Mouse (Mus musculus) adrenal gland, postnatal 14 days (tissue): ENCODE measurements around the gene Plce1. TPM values are rescaled to one million over a fixed set of nuclear protein-coding genes. Genes with fewer than 3 reads are reported as not detected.

ENCODE experiments used
- DNase-seq: peaks from one replicate; pipeline ENCODE4 v3.0.0; 2021; ENCODE audit warnings: mixed read lengths
- total RNA-seq: library from RNA; stranded (reverse); gene quantifications from 2 replicates; pipeline ENCODE4 v1.2.3, GENCODE M21; 2021

The Plce1 gene
- total RNA-seq, 1 experiment from 2014 or later = 8.9 TPM

DNA sequence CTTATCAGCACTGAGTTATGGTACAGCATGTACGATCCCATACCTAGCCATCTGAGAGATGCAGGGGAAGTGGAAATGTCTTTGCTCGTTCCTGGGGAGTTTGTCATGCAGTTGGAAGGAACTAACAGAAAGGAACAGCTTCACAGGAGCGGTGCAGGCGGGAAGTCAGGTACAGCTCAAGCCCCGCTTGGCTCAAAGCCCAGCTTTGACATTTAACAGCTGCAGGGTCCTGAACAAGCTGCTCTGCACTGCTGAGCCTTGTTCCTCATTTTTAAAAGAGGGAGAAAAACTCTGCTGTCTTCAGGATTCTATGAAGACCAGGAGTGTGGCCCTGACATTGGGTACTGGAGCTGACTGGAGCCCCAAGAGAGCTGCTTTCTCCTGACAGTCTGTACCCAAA lies 106.7 kb downstream of the Plce1 start:
- no peak for DNase-seq

DNA sequence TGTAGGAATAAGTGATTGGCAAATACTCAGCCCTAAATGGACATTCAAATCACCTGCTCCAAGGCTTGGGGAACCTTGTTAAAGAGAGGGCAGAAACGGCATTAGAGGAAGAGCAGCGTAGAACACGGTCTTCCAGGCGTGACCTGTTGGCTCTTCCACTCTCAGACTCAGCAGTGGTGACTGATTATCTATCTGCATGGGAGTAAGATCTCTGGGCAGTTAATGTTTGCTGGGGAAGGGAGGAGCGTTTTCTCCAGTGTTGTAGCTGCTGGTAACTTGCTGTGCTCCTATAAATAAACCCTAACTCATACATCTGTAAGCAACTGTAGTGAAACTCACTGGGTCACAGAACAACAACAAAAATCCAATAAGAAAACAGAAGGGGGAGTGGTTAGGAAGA lies 108.6 kb downstream of the Plce1 start:
- DNase-seq = no peak

DNA sequence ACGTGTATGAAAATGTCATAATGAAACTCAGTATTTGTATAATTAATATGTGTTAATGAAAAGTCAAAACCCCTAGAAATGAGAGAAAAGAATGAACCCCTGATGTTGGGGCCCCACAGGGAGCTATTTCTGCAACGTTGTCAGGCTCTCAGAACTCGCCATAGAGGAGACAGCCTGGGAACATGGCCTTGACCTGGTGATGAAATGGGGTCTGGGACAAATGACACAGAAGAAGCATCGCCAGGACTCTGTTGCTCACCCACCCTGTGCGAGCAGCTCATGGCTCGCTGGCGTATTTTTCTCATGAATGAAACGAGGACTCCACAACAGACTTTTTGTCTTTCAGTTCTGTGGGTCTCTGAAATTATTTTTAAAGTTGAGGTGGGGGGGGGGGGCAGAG lies 109.0 kb downstream of the Plce1 start:
- DNase-seq = peak; percentile 60

DNA sequence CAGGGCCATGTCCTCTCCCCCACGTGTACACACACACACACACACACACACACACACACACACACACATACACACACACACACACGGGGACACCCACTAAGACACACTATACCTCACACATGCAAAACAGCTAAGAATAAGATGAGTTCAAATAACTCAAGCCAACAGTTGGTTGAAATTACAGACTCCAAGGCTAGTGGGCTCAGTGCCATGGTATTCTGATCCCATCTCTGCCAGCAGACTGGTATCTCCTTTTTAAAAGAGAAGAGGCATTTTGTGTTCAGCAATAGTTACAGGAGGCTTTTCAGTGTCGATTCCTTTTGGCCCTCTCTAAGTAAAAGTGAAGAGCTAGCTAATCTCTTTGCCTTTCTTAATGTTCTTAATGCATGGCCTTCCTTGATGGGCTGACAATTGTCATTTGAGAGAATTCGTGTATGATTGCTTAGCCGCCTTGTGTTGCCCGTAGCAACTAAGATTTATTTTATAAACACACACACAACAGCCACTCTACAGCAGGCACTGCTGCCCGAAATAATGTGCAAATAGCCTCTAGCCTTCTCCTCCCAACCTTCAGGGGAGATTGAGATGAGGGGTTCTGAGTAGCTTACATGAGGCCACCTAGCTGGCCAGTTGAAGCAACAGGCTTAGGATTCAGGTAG lies 111.8 kb downstream of the Plce1 start:
- DNase-seq = peak; percentile 72

DNA sequence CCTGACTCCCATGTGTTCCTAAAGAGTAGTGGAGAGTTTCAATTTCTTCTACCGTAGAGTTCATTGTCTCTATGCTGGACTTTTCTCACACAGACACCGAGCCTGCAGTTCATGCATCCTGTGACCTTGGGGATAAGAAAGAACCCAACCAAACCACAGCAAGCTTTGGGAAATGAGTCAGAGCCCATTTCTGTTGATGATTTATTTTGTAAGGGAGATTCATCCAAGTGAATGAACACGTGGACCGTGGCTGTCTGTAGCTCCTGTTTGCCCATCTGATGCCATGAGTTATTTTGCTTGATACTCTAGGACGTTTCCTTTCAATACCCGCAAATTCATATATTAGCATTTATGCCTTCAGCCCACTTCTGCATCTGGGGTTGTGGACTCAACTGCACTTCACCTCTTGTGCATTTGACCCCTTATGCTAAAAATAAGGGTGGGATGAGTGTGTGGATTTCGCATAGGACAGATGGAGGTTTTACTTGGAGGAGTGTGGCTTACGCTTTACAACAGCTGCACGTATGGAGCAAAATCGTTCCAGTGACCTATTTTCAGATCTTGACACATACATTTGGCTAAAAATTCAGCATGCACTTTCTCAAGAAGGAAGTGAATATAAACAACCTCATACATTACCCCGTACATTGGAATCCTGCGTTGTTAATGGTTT lies 112.5 kb downstream of the Plce1 start:
- DNase-seq = peak; percentile 44

DNA sequence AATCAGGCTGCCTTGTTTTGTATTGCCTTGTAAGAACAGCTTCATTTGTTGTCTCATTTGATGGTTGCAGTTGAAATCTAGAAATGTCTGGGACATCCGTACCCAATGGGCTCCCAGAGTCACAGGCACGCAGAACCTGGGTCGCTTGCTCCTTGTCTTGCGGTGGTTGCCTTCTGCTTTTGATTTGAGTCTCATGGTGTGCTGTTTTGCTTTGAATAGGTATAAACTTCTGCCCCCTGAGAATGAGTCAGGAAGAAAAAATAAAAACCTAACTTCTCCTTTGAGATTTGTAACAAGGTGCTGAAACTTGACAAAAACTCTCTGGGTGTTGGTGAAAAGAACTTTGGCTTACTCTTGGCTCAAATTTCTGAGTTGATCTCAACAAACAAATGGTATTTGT lies 115.2 kb downstream of the Plce1 start:
- no peak for DNase-seq

DNA sequence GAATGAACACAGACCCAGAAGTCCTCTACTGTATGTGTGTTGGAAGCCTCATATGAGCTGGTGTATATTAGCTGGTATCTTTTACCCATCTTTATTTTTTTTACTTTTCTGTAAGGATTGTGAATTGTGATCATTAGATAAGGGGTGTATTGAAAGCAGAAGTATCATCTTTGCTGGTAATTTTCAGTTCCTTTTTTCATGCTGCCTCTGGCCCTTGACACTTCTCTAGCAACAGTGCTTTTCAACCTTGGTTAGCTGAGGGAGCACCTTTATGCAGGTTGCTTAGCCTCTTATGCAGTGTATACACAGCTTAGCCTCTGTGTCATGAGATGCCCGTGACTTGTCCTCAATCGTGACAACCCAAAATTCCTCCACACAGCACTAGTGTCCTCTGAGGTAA lies 116.5 kb downstream of the Plce1 start:
- no peak for DNase-seq

DNA sequence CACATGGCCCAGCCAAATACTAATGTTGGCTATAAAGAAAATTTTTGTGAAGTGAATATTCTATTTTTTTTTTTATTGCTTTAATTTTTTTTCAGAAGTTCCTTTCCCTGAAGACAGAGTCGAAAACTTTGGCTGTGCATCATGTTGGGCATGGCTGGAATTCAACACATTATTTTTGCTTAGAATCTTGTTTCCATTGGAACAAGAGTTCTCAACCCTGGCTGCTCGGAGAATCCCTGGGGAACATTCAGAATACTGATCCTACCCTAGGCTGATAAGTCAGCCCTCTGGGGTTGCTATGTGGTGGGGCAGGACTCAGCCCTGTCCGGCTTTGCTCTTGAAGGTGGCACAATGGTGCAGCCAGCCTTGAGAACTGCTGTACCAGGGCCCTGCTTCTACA lies 118.1 kb downstream of the Plce1 start:
- DNase-seq = peak; percentile 16

DNA sequence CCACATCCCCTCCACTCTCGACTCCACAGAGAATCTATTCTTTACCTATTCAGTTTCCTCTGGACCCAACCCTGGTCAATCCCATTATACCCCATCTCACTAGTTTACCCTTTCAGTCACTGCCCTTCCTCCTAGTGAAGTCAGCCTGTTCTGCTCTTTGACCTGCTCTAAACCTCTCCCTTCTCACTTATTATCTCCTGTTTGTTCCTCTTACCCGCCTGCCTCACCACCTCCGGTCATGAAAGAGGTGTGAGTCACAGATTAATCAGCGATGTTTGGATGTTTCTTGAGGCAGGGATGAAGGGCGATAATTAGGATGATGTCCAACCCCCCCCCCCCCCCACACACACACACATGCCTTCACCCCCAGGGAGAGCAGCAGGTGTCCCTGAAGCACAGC lies 120.2 kb downstream of the Plce1 start:
- no peak for DNase-seq

DNA sequence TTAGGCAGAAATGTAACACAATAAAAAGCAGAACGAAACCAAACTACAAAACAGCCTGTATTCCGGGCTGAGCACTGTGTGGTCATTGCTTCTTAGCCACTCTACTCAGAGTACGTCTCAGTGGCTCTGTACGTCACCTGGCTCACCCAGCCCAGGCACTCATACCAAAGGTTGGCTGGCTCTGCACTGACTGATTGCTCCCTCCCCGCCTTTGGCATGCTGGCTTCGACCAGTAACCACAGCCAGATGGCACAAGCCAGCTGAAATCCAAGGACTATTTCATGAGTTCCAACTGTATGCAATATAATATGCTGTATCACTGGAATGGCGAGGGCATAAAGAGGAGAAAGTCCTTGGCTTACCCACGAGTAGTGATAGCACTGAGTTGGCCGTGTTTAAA lies 121.9 kb downstream of the Plce1 start:
- peak; percentile 70 for DNase-seq

DNA sequence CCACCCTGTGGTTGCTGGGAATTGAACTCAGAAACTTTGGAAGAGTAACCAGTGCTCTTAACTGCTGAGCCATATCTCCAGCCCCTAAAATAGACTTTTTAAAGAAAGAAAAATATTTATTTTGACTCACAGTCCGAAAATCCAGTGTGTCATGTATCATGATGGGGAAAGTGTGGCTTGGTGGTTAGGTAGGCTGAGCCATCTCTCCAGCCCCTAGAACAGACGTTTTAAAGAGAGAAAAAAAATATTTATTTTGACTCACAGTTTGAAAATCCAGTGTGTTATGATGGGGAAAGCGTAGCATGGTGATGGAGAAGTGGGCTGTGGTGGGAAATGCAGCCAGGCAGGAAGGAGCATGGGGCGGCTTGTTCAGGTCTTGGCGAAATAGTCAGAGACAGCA lies 126.3 kb downstream of the Plce1 start:
- DNase-seq = no peak

DNA sequence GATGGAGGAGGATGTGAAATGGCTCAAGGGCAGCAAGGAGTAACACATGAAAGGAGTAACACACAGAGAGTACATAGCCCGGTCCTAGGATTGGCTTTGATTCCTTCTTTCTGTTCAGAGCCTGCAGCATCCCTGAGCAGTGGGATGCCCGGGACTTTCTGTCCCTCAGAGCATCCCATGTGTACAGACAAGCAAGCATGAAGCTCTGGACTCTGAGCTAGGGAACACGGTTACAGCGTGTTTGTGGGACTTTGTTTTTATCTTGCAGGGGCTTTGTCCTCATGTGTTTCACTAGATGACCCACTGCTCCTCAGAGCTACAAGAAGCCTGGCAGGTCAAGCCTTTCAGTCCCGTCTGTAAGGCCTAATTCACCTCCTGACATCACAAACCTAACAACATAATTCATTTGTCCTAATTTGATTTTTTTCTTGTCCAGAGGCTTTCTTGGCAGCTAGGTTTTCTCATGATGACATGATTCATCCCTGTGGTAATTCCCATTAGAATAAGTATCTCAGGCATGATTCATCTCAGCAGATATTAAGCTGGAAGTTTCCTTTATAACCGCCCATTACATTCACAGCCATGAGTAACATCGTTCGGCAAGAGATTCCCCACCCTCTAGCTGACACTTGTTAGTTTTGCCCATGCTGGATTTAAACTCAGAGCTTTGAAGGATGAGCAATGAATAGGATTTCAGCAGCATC lies 128.2 kb downstream of the Plce1 start:
- no peak for DNase-seq

DNA sequence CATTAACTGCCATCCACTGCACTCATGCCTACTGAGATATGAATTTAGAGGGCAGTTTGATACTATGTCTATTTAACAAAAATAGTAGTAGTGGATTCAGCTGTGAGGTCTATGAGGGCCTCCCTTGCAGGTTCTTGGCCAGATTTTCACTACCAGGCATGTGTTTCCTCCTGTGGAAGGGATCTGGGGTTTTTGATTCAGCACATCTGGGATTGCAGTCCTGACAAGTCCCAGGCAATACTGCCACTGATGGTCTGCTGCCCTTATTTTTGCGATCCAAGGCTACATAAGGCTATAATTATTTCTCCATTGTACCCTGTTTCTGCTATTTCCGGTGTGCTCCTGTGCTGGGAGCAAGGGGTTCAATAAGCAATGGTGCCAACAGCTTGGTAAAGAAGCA lies 129.4 kb downstream of the Plce1 start:
- DNase-seq = no peak

DNA sequence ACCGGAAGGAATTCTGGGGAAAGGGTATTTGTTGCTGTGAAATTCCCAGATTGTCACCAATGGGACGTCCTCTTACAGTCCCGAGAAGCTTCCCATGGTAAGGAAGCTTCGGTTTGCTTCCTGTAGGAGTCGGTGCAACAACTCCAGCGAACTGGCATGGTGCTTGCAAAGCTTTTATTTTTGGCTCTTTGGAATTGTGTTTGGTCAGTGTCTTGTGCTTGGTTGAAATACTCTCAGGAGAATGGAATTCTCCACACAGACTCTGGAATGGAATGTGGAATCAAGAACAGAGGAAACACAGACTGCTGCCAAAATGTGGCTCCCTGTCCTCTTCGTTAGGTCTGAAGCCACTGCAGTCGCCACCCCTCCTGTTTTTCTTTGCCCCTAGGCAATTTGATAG lies 129.9 kb downstream of the Plce1 start:
- DNase-seq = no peak

DNA sequence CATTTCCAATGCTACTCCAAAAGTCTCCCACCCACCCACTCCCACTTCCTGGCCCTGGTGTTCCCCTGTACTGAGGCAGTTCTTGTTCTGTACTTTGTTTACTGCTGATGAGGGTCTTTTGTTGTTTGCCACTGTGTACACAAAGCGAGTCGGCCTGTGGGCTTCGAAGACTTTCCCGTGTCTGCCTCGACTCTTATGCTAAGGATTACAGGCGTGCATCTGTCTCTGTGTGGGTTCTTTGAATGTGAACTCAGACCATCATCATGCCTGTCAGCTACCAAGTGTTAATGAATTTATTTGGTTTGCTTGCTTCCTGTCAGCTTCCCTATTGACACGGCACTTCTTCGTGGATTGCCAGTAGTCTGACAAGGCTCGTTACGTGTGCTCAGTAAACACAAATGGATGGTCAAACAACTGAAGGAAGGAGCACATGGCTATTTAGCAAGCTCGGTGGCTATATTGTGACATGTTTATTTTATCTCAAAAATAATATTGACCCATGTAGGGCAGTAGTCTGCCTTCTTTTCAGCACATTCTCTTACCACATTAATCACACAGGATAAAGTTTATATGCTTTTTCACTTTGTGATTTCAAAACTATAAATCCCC lies 133.3 kb downstream of the Plce1 start:
- no peak for DNase-seq

DNA sequence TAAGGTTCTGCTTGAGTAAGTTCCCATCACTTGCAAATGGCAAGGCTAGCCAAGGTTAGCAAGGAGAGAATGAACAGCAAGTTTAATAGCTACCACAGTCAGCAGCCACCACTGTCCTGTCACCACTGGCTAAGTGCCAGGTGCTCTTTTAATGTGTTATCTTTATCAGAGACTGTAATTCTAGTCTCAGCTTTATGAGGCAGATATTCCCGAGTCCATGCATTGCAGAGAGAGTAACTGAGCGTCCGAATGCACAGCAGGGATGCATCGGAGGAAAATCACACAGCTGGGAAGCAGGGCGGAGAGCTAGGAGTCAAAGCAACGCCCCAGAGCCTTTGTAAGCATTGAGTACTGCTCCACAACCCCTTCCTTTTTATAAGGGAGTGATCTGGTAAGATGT lies 134.4 kb downstream of the Plce1 start:
- DNase-seq = no peak

DNA sequence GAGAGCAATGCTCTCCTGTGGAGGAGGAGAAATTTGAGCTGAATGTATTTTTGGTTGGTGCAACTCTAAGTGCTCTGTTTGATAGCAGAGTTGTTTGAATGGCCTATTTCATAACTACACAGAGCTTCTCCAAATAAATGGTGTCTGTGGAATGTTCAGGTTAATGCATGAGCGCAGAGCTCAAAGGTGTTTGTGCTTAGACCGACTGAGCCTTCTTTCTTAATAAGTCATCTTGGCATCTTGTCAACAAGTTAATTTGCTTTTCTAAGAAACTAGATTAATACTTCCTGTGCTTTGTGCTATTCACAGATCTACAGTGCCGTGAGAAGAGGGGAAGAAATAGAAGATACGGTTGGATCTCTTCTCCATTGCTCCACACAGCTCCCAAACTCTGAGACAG lies 139.2 kb downstream of the Plce1 start:
- no peak for DNase-seq

DNA sequence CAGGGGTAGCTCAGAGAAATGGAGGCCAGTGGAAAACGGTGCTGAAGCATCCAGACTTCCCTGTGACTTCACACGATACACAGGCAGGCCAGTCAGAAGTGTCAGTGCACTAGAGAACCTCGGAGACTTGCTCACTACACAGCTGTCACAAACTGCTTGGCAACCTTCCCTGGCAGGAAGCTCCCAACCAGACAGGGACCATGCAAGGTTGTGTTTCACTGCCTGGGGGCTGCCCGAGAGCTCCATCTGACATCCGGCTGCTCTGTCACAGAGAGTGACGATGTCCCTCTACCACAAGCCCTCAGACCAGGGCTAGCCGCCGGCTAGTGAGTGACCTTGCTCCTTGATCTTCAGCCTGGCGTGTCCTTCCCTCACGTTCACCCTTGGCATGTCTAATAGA lies 140.6 kb downstream of the Plce1 start:
- DNase-seq = peak; percentile 9

DNA sequence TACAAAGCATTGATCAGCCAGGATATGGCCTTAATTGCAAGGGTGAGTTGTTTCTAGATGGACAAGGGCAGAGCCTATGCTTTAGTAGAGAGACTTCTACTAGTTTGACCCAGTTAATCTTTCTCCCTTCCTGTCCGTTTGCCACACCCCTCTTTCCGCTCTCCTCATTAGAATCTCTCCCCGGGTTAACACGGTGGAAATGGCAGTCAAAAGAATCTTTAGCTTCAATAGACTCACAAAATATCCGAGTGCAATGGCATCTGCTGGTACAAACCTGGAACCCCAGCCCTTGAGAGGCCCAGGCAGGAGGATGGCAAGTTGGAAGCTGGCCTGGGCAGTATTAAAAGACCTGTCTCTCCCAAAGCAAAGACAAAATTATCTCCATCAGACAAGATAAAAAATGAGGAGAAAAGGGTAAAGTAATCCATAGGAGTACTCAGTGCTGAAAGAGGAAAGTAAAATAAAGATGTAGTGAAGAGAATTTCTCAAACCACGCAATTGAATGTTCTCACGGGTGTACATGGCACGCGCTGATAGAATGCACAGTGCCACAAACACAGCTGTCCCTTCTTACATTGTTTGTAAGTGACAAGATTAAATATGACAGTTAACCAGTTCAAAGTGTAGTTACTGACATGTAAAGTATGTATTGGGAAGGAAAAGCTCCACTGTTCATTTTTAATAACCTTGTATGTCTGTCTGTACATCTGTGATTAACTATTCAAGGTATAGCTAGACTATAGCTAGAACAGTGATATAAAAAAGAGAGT lies 145.5 kb downstream of the Plce1 start:
- no peak for DNase-seq

DNA sequence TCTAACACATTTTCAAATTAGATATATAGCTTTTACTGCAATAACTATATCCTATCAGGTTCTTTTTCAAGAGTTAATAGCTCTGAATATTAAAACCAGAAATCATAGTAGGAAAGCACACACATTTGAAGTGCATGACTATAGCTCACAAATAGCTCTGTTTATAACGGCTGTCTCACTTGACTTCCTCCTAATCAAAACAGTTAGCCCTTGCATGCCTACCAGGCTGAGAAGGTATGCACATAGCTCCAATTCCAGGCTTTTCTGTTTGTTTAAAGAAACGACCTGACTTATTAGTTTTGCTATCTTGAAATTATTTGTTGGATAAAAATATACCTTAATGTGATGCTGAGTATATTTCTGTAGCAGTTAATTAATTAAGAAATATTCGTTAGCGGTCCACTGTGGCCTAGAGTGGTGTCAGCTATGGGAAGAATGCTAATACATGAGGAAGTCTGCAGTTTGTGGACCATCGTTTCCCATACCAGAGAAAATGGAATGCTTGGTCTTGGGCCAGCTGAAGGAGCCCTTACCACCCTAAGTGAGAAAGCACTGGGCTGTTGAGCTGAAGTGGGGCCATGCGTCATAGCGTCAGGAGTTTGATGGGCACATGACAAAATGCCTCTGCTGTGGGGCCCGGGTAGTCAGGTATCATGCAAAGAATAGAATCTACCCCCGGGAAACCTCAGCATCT lies 146.3 kb downstream of the Plce1 start:
- DNase-seq = no peak

DNA sequence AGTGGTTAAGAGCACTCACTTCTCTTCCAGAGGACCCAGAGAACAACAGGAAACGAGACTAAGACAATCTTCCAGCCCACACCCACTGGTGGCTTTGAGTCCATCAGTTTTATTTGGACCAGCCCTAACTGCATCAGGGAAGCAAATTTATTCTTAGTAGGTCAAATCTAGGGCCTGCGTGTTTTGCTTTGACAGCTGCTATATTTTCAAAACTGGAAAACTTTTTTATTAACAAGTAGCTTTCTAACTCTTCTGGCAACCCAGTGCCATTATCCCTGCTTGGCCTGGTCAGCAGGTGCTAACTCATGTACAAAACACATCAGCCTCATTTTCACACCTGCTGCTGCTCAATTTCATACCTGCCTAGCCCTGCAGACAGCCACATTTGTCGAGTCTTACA lies 151.3 kb downstream of the Plce1 start:
- DNase-seq = no peak

DNA sequence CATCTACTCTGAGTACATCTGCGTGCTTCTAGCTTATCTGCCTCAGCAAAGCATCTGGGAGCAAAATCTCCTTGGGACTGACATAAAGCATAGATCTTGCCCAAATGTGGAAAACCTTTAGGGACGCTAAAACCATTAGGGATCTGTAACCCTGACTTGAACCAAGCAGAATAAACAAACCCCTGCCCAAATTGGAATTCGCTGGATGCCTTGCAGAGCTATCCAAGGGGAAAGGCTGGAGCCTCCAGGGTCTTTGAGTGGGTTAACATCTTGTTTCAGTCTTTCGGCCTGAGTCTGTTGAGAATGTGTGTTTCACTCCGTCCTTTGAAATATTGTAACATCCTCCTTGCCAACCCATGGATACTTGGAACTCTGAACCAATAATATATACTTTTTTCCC lies 152.4 kb downstream of the Plce1 start:
- no peak for DNase-seq
